Mouse (Mus musculus): ENCODE measurements around the gene Ifi211.
"Not testable (repeated sequence)": the region's sequence is repeated elsewhere in the genome, so short reads cannot be mapped to it uniquely, and the experiment has no call there.

Ifi211 gene

GRCm38 (mm10) chr1:173912548-173913255, at the start of gene Ifi211:
Gene Ifi211, minus strand, starts transcription at chr1:173913046.
- not testable (repeated sequence) for DNase-seq

DNA sequence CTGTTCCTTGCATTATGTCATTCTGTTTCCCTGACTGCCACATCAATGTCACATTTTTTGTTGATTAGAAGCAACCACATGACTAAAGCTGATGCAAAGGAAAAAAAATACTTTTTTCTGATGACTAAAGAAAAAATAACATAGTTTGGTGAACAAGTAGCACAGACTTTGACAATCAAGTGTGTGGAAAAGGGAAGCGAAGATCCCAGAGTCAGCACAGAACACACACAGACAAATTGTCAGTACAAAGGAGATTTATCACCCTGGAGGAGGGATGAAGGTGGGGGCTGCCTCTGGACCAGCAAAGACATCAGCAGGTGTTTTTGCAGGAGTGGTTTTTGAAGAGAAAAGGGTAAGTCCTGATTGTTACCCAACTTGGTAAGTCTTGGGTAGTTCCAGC, 48.6 kb upstream of the Ifi211 start:
- not testable (repeated sequence) for DNase-seq

DNA sequence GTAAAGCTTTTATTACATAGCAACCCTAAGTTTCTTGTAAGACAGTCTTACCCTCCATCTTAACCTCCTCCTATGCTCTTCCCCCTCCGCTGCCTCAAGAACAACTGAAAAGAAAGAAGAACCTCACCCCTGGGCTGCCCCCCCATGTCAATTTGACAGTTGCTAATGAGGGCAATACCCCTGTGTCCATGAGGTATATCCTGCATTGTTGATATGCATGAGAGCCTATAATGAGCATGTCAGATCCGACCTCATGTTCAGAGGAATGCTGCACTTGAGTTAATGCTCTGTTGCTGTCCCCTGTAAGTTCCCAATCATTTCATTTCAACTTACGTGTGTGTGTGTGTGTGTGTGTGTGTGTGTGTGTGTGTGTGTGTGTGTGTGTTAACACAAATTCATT, 47.2 kb upstream of the Ifi211 start:
- not testable (repeated sequence) for DNase-seq

- not testable (repeated sequence) for DNase-seq
Observed at GRCm38 (mm10) chr1:173955839-173956527, 43.1 kb upstream of the Ifi211 start.

GRCm38 (mm10) chr1:173955071-173955796, 42.4 kb upstream of the Ifi211 start:
- no peak for DNase-seq

- DNase-seq = no peak
Observed at GRCm38 (mm10) chr1:173953563-173953962, 40.7 kb upstream of the Ifi211 start.

- DNase-seq = not testable (repeated sequence)
Observed at GRCm38 (mm10) chr1:173949044-173949443, 36.2 kb upstream of the Ifi211 start.

DNA sequence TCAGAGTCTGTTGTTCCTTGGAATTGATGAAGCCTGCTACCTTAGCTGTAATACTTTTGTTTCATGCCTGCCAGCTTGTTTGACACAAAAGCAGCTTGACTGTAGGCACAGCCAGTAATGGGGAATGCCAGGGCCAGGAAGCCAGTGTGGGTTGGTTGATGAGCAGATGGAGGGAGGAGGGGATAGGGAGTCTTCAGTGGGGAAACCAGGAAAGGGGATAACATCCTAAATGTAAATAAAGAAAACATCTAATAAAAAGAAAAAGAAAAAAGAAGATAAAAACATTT, 29.9 kb upstream of the Ifi211 start:
- DNase-seq = not testable (repeated sequence)

- DNase-seq = not testable (repeated sequence)
Observed at GRCm38 (mm10) chr1:173941924-173942779, 29.3 kb upstream of the Ifi211 start, which contains the start of the genes Mndal and Ifi203. Gene Mndal, minus strand, starts transcription at chr1:173942491. Gene Ifi203, minus strand, starts transcription at chr1:173942672.

DNA sequence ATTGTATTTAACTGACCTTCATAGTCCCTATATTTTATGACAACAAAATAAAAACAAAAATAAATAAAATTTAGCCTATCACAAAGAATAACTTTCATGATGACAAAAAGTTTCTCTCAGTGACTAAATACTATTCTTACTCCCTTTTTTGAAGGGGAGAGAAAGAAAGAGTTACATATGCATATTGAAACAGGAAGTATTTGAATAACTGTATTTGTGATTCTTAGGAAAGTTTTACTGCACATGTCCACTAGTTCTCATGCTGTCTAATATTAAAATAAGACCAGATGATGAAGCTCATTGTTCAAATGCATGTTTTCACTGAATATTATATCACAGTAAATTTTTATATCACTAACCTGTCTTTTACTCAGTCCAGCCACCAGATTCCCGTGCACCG, 28.7 kb upstream of the Ifi211 start:
- DNase-seq = not testable (repeated sequence)

- not testable (repeated sequence) for DNase-seq
Observed at GRCm38 (mm10) chr1:173919279-173919678, 6.4 kb upstream of the Ifi211 start.

DNA sequence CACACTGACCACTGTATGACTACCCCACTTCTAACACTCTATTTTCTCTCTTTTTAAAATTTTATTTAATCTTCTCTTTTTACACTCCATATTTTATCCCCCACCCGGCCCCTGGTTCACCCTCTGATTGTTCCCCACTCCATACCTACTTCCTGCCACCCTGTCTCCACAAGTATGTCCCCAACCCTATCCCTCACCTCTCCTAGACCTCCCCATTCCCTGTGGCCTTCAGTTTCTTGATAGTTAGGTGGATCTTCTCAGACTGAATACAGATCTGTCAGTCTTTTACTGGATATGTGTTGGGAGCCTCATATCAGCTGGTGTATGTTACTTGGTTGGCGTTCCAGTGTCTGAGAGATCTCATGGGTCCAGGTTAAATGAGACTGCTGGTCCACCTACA, 1.7 kb upstream of the Ifi211 start:
- no peak for DNase-seq

- not testable (repeated sequence) for DNase-seq
Observed at GRCm38 (mm10) chr1:173913256-173913791, 478 bp upstream of the Ifi211 start.

DNA sequence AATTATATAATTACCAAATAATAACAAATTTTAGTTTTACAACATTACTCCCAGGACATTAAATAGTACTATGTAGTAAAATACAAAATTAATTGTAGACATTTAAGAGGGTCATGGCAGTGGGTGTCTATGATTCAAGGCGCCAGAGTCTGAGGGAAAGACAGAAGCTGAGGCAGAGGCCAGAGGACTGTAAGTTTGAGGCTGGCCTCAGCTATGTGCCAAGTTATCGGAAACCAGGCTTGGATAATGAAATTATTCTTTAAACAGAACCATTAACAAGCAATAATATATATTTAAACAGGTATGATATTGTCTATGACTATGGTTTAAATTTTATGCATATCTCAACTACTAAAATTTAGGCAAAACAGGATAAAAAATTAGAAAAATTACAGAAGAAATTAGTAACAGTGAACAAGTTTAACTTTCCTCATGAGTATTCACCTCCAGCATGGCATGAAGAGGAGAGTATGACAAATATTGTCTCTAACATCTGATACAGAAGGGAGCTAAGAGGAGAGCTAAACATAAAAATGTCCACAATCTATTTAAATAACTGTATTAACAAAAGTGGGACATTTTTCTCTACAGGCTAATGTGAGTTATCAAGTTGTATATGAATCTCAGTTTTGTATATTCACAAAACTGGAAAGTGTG, 910 bp downstream of the Ifi211 start:
- no peak for DNase-seq

DNA sequence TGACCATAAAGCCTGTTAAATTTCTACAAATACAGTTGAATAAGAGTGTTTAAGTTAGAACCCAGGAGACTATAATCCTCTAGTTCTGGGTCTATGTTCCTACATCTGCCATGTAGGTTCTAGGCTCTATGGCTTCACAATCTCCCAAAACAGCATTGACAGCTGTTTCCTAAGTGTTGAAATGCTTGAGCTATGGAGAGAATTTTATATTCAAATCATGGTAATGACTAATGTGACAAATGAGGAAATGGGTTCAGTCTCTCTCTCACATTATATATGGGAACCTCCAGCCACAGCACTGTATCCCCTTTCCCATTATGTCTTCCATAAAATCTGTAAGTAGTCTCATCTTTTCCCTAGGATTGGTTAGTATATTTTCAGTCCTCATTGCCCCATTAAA, 4.5 kb downstream of the Ifi211 start:
- not testable (repeated sequence) for DNase-seq

GRCm38 (mm10) chr1:173905885-173906284, 7.0 kb downstream of the Ifi211 start:
- not testable (repeated sequence) for DNase-seq

- DNase-seq = not testable (repeated sequence)
Observed at GRCm38 (mm10) chr1:173889741-173890140, 23.1 kb downstream of the Ifi211 start.

DNA sequence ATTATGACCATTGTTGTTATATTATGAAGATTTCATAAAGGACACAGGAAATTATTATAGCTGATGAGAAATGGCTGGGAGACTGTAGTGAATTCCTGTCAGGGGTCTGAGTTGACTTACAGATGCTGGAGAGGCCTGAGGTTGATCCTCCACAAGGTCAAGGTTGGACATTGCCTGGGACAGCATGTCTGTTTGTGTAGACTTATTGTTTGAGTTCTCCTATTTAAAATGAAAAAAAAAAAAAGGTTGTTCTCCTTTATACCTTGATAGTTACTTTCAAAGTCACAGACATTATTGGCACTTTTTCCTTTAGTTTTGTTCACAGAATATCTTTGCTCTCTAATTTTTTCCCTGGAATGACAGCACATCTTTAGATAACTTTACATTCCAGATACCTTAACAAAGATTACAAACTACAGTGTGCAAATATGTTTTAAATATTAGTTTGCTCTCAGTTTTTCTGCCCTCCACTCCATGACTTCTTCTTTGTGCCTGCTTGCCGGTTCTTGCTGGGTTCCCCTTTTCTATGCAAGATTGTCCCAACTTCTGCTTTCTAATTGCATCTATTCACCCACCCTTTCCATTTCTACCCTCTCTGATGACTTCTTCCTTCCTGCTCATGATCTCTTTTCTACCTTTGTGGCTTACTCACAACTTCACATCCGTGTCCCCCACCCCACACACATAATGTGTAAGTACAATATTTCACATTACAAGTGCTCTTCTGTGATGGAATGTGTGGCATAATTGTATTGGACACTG, 25.6 kb downstream of the Ifi211 start:
- DNase-seq = not testable (repeated sequence)

DNA sequence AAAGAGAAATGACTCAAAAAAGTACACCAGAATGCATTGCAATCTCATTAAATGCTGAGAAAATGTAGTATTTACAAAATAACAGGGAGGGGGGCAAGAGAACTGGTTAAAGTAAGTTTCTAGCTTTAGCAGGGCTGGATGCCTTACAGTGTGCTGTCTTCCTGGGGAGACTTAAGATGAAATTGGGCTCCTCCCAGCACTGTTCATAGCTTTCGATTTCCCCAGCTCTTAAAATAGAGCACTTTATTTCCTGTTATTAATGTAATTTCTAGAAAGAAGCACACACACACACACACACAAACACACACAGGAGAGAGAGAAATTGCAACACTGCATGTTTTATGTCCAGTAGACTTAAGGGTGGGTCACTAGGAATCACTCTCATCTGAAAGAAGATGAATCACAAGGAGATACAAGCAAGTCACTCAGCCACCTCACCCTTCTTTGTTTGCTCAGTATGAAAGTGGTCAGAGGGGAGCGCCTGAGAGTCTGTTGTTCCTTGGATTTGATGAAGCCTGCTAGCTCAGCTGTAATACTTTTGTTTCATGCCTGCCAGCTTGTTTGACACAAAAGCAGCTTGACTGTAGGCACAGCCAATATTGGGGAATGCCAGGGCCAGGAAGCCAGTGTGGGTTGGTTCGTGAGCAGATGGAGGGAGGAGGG, 32.7 kb downstream of the Ifi211 start:
- peak; percentile 3 for DNase-seq

- not testable (repeated sequence) for DNase-seq
Observed at GRCm38 (mm10) chr1:173879225-173879987, 33.4 kb downstream of the Ifi211 start.

Measured in right cerebral cortex, adult 18-20 months (tissue).